Mouse (Mus musculus) heart, postnatal 0 days (tissue): ENCODE measurements around the gene Wfdc3. TPM values are rescaled to one million over a fixed set of nuclear protein-coding genes. Genes with fewer than 3 reads are reported as not detected.

Experiments used
- ATAC-seq: fragments of 200-750 bp; cut with Nextera tagmentation; 2 replicates; pipeline ENCODE4 v1.8.0; 2017; ENCODE audit warnings: low read depth, moderate number of reproducible peaks, moderate library complexity; ENCODE audit not compliant: insufficient read depth
- DNase-seq: peaks from one replicate; pipeline ENCODE4 v3.0.0-alpha.2; 2016; ENCODE audit warnings: low spot score
- H3K27ac ChIP-seq: fragments of 300-500 bp; sonication (generic); 2 replicates; pipeline ENCODE4 v1.5.1; 2014; ENCODE audit warnings: low read depth, mild to moderate bottlenecking
- H3K27me3 ChIP-seq: fragments of 300-500 bp; sonication (generic); 2 replicates; pipeline ENCODE4 v1.6.1; 2014; ENCODE audit warnings: low read length, mixed read lengths; ENCODE audit not compliant: control insufficient read depth, insufficient read depth
- H3K36me3 ChIP-seq: fragments of 300-500 bp; sonication (generic); replicated peaks from 2 replicates; pipeline ENCODE4 v1.6.1; 2014; ENCODE audit warnings: low read length, mixed read lengths; ENCODE audit not compliant: control insufficient read depth, insufficient read depth
- H3K4me1 ChIP-seq: fragments of 300-500 bp; sonication (generic); 2 replicates; pipeline ENCODE4 v1.6.1; 2014; ENCODE audit warnings: antibody characterized with exemption; ENCODE audit not compliant: control insufficient read depth, insufficient read depth
- H3K4me2 ChIP-seq: fragments of 300-500 bp; sonication (generic); 2 replicates; pipeline ENCODE4 v1.6.1; 2014; ENCODE audit warnings: low read depth, mild to moderate bottlenecking, low read length, moderate library complexity
- H3K4me3 ChIP-seq: fragments of 300-500 bp; sonication (generic); 2 replicates; pipeline ENCODE4 v1.5.1; 2014; ENCODE audit warnings: low read depth, low read length
- H3K9ac ChIP-seq: fragments of 300-500 bp; sonication (generic); replicated peaks from 2 replicates; pipeline ENCODE4 v1.6.1; 2014; ENCODE audit warnings: low read depth, low read length, mixed read lengths
- H3K9me3 ChIP-seq: fragments of 300-500 bp; sonication (generic); replicated peaks from 2 replicates; pipeline ENCODE4 v1.6.1; 2016; ENCODE audit warnings: low read length; ENCODE audit not compliant: control insufficient read depth
- CTCF ChIP-seq: IDR thresholded peaks from 2 replicates; pipeline ENCODE4 v1.5.1; 2016; ENCODE audit warnings: antibody characterized with exemption, control low read depth, low read depth
- EP300 ChIP-seq: IDR thresholded peaks from 2 replicates; pipeline ENCODE4 v1.6.1; 2016; ENCODE audit warnings: antibody characterized with exemption, low read depth
- WGBS: fragments of 180-500 bp; shearing (Covaris S2); extraction: QIAGEN DNeasy Blood & Tissue Kit; methylation state at CpG from one replicate; pipeline ENCODE4 v1.1.7; 2014; 5-methylcytosine and 5-hydroxymethylcytosine counted together
- polyA plus RNA-seq: library from polyadenylated mRNA; unstranded; fragments of >200 nt; fragmentation: Nextera tagmentation; extraction: Ambion mirVana; gene quantifications from 2 replicates; pipeline ENCODE4 v1.2.1, GENCODE M21; 2015
- total RNA-seq: library from RNA; depleted of rRNA; stranded (reverse); fragments of >200 nt; gene quantifications from 2 replicates; pipeline ENCODE4 v1.2.3, GENCODE M21; 2014; ENCODE audit warnings: low replicate concordance

The Wfdc3 gene
- total and polyA plus RNA-seq, 2 experiments from 2014 or later, result 0.46 TPM; not detected in 1

- Histone ChIP-seq H3K4me1 (peaks cover 20% of the 10 kb centered on the region), H3K27ac (peak within 1 kb of the TSS; percentile 89), H3K9ac (peak within 1 kb of the TSS; percentile 77), H3K9me3 (no peaks in the 10 kb centered on the region), H3K4me2 (peak within 1 kb of the TSS; percentile 86), H3K4me3 (peak within 1 kb of the TSS; percentile 76), H3K36me3 (peaks cover 14% of the 10 kb centered on the region; the same call in 1 of the 2 replicates), H3K27me3 (no peaks in the 10 kb centered on the region)
- peak; percentile 46 for TF ChIP-seq CTCF
- TF ChIP-seq EP300, result no peak
- DNase-seq, result peak; percentile 91
- peak; percentile 94 for ATAC-seq
- WGBS, result 1% methylated on average over 76 of the region's 89 CpGs
Measured at GRCm38 (mm10) chr2:164785481-164786387, 40.0 kb upstream of the Wfdc3 start, which contains the start of gene Snx21. Gene Snx21 (plus strand): TSS chr2:164785823.

GRCm38 (mm10) chr2:164784869-164785420, 39.2 kb upstream of the Wfdc3 start:
- TF ChIP-seq CTCF, result no peak
- no peak for TF ChIP-seq EP300
- 6% methylated on average over 7 of the region's 7 CpGs for WGBS
- peak overlapping the region; percentile 76 for H3K4me3 ChIP-seq
- H3K9ac ChIP-seq, result peak overlapping the region; percentile 77
- peak overlapping the region; percentile 86 for H3K4me2 ChIP-seq
- ATAC-seq, result no peak
- H3K27me3 ChIP-seq, result no peaks in the 10 kb centered on the region
- H3K4me1 ChIP-seq, result peaks cover 20% of the 10 kb centered on the region
- DNase-seq, result no peak
- no peaks in the 10 kb centered on the region for H3K9me3 ChIP-seq
- peaks cover 9% of the 10 kb centered on the region; the same call in 1 of the 2 replicates for H3K36me3 ChIP-seq
- H3K27ac ChIP-seq, result peak overlapping the region; percentile 89

GRCm38 (mm10) chr2:164783926-164784581, 38.3 kb upstream of the Wfdc3 start:
- no peak overlapping the region for H3K4me3 ChIP-seq
- no peak overlapping the region for H3K4me2 ChIP-seq
- no peaks in the 10 kb centered on the region for H3K9me3 ChIP-seq
- TF ChIP-seq EP300 (no peak), CTCF (peak; percentile 21; the same call in 1 of the 2 replicates)
- H3K36me3 ChIP-seq, result peaks cover 8% of the 10 kb centered on the region; the same call in 1 of the 2 replicates
- H3K27me3 ChIP-seq, result no peaks in the 10 kb centered on the region
- H3K9ac ChIP-seq, result no peak overlapping the region
- H3K4me1 ChIP-seq, result peaks cover 20% of the 10 kb centered on the region
- WGBS, result 77% methylated on average over 7 of the region's 7 CpGs
- ATAC-seq (no peak), DNase-seq (no peak)
- no peak overlapping the region for H3K27ac ChIP-seq

- Histone ChIP-seq H3K27me3 (no peaks in the 10 kb centered on the region), H3K36me3 (no peaks in the 10 kb centered on the region), H3K4me3 (no peak overlapping the region), H3K4me2 (no peak overlapping the region), H3K4me1 (peaks cover 12% of the 10 kb centered on the region), H3K9ac (no peak overlapping the region), H3K9me3 (no peaks in the 10 kb centered on the region), H3K27ac (no peak overlapping the region)
- ATAC-seq, result no peak
- 54% methylated on average over 4 of the region's 4 CpGs for WGBS
- no peak for TF ChIP-seq EP300
- TF ChIP-seq CTCF, result no peak
- DNase-seq, result no peak
Measured at GRCm38 (mm10) chr2:164781876-164782275, 36.1 kb upstream of the Wfdc3 start.

GRCm38 (mm10) chr2:164779481-164780086, 33.9 kb upstream of the Wfdc3 start, which contains the start of gene Tnnc2:
Gene Tnnc2 (minus strand): TSS chr2:164779967.
- no peaks in the 10 kb centered on the region for H3K36me3 ChIP-seq
- TF ChIP-seq EP300, result no peak
- no peak for TF ChIP-seq CTCF
- no peaks in the 10 kb centered on the region for H3K27me3 ChIP-seq
- DNase-seq (no peak), ATAC-seq (no peak)
- WGBS, result 76% methylated on average over 8 of the region's 8 CpGs
- H3K4me1 ChIP-seq, result no peaks in the 10 kb centered on the region; the same call in 1 of the 2 replicates
- no peaks in the 10 kb centered on the region for H3K9me3 ChIP-seq
- no peak within 1 kb of the TSS for H3K4me3 ChIP-seq
- H3K9ac ChIP-seq, result no peak within 1 kb of the TSS
- H3K27ac ChIP-seq, result no peak within 1 kb of the TSS
- no peak within 1 kb of the TSS for H3K4me2 ChIP-seq
